Mouse (Mus musculus) lung, adult 2 months (tissue): ENCODE results near the gene Ak1.

Experiments used
- CTCF ChIP-seq: fragments of 200-500 bp; IDR thresholded peaks from 2 replicates; pipeline ENCODE4 v1.5.1; 2011; ENCODE audit warnings: mild to moderate bottlenecking, low read length, control low read depth; ENCODE audit not compliant: insufficient read depth
- POLR2A ChIP-seq: fragments of 200-500 bp; IDR thresholded peaks from 2 replicates; pipeline ENCODE4 v1.6.1; 2011; ENCODE audit warnings: low read depth, mild to moderate bottlenecking, control low read depth, low read length, borderline replicate concordance; ENCODE audit errors: extremely low read depth

- TF ChIP-seq CTCF (no peak), POLR2A (no peak)
These were observed 21.3 kb downstream of the Ak1 start for GRCm38 (mm10) chr2:32642813-32643212.
